Mouse (Mus musculus) hindbrain, embryonic 13.5 days (tissue): ENCODE results near the gene Cep162. TPM values are rescaled to one million over a fixed set of nuclear protein-coding genes. Genes with fewer than 3 reads are reported as not detected.

Source experiments
- ATAC-seq: fragments of 200-750 bp; cut with Nextera tagmentation; 2 replicates; pipeline ENCODE4 v1.8.0; 2017; ENCODE audit warnings: moderate TSS enrichment; ENCODE audit not compliant: low FRiP score
- H3K27ac ChIP-seq: fragments of 300-500 bp; sonication (generic); 2 replicates; pipeline ENCODE4 v1.5.1; 2015; ENCODE audit warnings: inconsistent platforms, mild to moderate bottlenecking, moderate library complexity
- H3K27me3 ChIP-seq: fragments of 300-500 bp; sonication (generic); 2 replicates; pipeline ENCODE4 v1.6.1; 2015; ENCODE audit warnings: mild to moderate bottlenecking, inconsistent platforms
- H3K36me3 ChIP-seq: fragments of 300-500 bp; sonication (generic); 2 replicates; pipeline ENCODE4 v1.6.1; 2015; ENCODE audit warnings: mild to moderate bottlenecking, inconsistent platforms
- H3K4me1 ChIP-seq: fragments of 300-500 bp; sonication (generic); replicated peaks from 2 replicates; pipeline ENCODE4 v1.6.1; 2015; ENCODE audit warnings: inconsistent platforms
- H3K4me2 ChIP-seq: fragments of 300-500 bp; sonication (generic); 2 replicates; pipeline ENCODE4 v1.6.1; 2015; ENCODE audit warnings: inconsistent platforms, mild to moderate bottlenecking, moderate library complexity
- H3K4me3 ChIP-seq: fragments of 300-500 bp; sonication (generic); 2 replicates; pipeline ENCODE4 v1.5.1; 2015; ENCODE audit warnings: mild to moderate bottlenecking, inconsistent platforms
- H3K9ac ChIP-seq: fragments of 300-500 bp; sonication (generic); 2 replicates; pipeline ENCODE4 v1.6.1; 2015; ENCODE audit warnings: mild to moderate bottlenecking, inconsistent platforms
- H3K9me3 ChIP-seq: fragments of 300-500 bp; sonication (generic); 2 replicates; pipeline ENCODE4 v1.6.1; 2016; ENCODE audit warnings: inconsistent platforms
- WGBS: fragments of 180-500 bp; shearing (Covaris S2); methylation state at CpG from one replicate; pipeline ENCODE4 v1.1.7; 2015; 5-methylcytosine and 5-hydroxymethylcytosine counted together
- polyA plus RNA-seq: library from polyadenylated mRNA; unstranded; fragments of >200 nt; fragmentation: Nextera tagmentation; extraction: Ambion mirVana; gene quantifications from 2 replicates; pipeline ENCODE4 v1.2.1, GENCODE M21; 2015

Gene Cep162
- polyA plus RNA-seq, 1 experiment from 2014 or later: 7.8 TPM

DNA sequence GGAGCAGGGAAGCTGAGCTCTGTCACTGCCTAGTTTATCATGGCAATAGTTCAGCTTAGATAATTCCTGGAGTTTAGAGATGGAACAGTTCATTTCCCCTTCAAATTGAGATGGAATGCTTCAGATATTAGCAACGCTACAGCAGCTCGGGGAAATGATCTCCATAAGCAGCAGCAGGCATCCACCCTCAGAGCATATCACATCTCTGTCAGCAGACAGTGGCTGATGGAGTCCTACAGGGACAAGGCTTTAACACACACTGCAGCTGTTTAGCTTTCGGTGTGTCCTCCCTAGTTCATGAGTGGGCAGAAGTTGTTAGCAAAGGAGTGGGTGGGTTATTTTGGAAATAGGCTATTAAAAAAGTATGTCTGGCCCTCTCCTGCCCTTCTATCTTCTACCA lies 58.1 kb downstream of the Cep162 start:
- no peak overlapping the region for H3K27ac ChIP-seq
- no peaks in the 10 kb centered on the region for H3K4me1 ChIP-seq
- no peaks in the 10 kb centered on the region for H3K9me3 ChIP-seq
- ATAC-seq: no peak; the same call in 1 of the 2 replicates
- H3K4me3 ChIP-seq: no peak overlapping the region
- peaks cover 56% of the 10 kb centered on the region for H3K36me3 ChIP-seq
- H3K9ac ChIP-seq: no peak overlapping the region
- WGBS: 87% methylated on average over 3 of the region's 3 CpGs
- H3K4me2 ChIP-seq: no peak overlapping the region
- no peaks in the 10 kb centered on the region for H3K27me3 ChIP-seq

DNA sequence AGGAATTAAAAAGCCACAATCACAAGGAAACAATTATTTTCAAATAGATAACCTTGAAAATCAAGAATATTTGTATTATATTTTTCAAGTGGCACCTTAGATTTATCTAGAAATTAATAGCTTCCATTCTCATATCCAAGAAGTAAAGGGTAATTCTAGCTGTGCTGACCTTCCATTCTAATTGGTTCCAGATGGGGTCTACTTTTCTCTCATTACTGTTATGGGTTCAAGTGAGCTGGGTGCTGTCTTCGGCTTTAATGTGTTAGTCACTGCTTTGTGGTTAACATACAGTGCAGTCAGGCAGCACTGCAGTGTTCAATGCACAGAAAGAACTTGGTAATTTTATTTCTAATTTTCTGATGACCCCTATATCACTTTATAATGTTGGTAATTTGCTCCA lies 61.6 kb downstream of the Cep162 start:
- ATAC-seq: no peak
- Histone ChIP-seq H3K9me3 (0 out of 2 replicates have a peak, but pooled peaks cover 3% of the 10 kb centered on the region), H3K36me3 (peaks cover 68% of the 10 kb centered on the region), H3K4me3 (no peak overlapping the region), H3K9ac (no peak overlapping the region), H3K27ac (no peak overlapping the region), H3K27me3 (no peaks in the 10 kb centered on the region), H3K4me2 (no peak overlapping the region), H3K4me1 (no peaks in the 10 kb centered on the region)
- 82% methylated on average over 1 of the region's 1 CpGs for WGBS

DNA sequence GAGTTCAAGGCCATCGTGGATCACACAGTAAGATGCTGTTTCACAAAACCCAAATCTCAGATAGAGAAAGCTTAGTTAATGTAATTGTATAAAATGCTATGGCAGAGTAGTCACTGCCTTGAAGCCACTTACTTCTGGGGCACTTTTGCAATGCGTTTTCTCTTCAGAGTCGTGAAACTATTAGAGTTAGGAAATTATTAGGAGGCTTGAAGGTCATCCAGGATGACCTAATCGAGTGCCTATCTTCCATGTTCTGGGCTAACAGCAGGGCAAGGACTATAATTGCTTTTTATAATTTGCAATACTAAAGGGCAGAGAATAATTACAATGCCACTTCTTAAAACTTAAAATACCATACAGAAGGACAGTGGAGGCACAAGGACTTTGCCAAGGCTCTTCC lies 68.0 kb downstream of the Cep162 start:
- ATAC-seq: no peak
- 92% methylated on average over 4 of the region's 4 CpGs for WGBS

DNA sequence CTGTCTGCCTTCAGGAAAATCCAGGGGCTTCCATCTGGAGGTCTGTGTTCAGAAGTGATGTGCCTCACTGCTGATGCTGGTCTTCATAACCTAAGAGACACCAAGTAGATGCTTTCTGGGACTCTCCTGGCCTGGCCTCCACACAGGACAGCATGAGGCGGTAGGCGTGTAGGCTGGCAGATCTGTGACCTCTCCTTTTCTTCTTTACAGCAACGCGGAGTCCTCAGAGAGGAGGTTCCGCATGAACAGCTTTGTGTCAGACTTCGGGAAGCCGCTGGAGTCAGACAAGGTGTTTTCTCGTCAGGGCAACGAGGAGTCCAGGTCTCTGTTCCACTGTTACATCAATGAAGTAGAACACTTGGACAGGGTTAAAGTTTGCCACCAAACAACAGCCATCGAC lies 73.1 kb downstream of the Cep162 start:
- Histone ChIP-seq H3K4me2 (no peak overlapping the region), H3K27ac (no peak overlapping the region)
- WGBS: 79% methylated on average over 10 of the region's 10 CpGs

More for the DNA sequence above, 68.0 kb downstream of the Cep162 start:
- Histone ChIP-seq H3K36me3 (peaks cover 30% of the 10 kb centered on the region), H3K9me3 (0 out of 2 replicates have a peak, but pooled peaks cover 3% of the 10 kb centered on the region), H3K4me2 (no peak overlapping the region), H3K9ac (no peak overlapping the region), H3K4me1 (no peaks in the 10 kb centered on the region), H3K4me3 (no peak overlapping the region), H3K27ac (no peak overlapping the region), H3K27me3 (no peaks in the 10 kb centered on the region)

DNA sequence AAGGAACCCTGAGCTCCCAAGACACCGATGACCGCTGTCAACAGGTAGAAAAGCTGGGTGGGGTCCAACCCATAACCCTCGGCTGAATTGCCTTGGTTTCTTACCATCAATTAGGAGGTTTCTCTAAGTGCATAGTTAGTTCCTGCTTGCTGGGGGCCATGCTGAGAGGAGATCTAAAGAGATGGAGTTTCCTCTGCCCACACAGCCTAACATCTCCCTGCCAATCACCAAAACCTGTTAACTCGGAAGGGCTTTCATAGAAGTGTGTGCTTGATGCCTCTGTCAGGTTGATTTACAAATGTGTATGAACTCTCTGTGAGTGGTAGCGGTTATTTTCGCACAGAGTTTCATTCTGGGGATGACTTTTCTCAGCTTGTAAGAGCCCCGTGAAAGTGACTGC lies 76.8 kb downstream of the Cep162 start:
- no peak overlapping the region for H3K27ac ChIP-seq
- H3K36me3 ChIP-seq: no peaks in the 10 kb centered on the region
- H3K27me3 ChIP-seq: no peaks in the 10 kb centered on the region
- no peaks in the 10 kb centered on the region for H3K9me3 ChIP-seq
- no peak for ATAC-seq
- 76% methylated on average over 7 of the region's 7 CpGs for WGBS
- H3K9ac ChIP-seq: no peak overlapping the region
- no peak overlapping the region for H3K4me2 ChIP-seq
- H3K4me1 ChIP-seq: no peaks in the 10 kb centered on the region
- no peak overlapping the region for H3K4me3 ChIP-seq

More for the DNA sequence above, 73.1 kb downstream of the Cep162 start:
- H3K4me1 ChIP-seq: no peaks in the 10 kb centered on the region
- H3K36me3 ChIP-seq: no peaks in the 10 kb centered on the region
- no peak overlapping the region for H3K4me3 ChIP-seq
- no peaks in the 10 kb centered on the region for H3K27me3 ChIP-seq
- no peak overlapping the region for H3K9ac ChIP-seq
- ATAC-seq: no peak
- H3K9me3 ChIP-seq: no peaks in the 10 kb centered on the region

DNA sequence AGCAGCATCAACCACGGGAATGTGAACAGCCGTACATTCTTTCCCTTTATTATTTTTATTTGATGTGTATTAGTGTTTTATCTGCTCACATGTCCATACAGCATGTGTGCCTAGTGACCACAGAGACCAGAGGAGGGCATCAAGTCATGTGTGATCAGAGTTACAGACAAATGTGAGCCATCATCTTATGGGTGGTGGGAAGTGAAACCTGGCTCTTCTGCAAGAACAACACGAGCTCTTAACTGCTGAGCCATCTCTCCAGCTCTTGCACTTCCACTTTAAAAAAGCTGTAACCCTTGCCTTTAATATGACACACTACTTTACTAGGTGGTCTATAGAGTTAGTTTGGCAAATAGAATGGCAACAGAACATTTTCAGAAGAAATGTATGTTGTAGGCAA lies 83.8 kb downstream of the Cep162 start:
- ATAC-seq: no peak
- H3K27ac ChIP-seq: no peak overlapping the region
- no peak overlapping the region for H3K4me3 ChIP-seq
- no peaks in the 10 kb centered on the region for H3K36me3 ChIP-seq
- no peak overlapping the region for H3K4me2 ChIP-seq
- 90% methylated on average over 3 of the region's 3 CpGs for WGBS
- no peaks in the 10 kb centered on the region for H3K9me3 ChIP-seq
- H3K9ac ChIP-seq: no peak overlapping the region
- no peaks in the 10 kb centered on the region for H3K4me1 ChIP-seq
- H3K27me3 ChIP-seq: no peaks in the 10 kb centered on the region

DNA sequence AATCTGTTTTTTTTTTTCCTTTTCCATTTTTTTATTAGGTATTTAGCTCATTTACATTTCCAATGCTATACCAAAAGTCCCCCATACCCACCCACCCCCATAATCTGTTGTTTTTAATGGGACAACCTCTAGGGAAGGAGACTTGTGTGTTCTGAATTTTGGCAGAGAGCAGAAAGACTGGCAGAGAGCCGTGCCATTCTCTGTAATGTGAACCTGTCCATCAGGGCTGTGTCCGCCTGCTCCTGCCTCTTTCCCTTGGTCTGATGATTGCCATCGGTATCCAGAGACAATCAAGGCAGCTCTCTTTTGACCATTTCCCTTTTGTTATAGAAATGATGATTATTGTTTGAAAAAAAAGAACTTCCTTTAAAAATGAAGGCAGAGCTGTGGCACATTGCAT lies 84.4 kb downstream of the Cep162 start:
- Histone ChIP-seq H3K27ac (no peak overlapping the region), H3K36me3 (no peaks in the 10 kb centered on the region), H3K4me3 (no peak overlapping the region), H3K4me2 (no peak overlapping the region), H3K27me3 (no peaks in the 10 kb centered on the region), H3K4me1 (no peaks in the 10 kb centered on the region), H3K9me3 (no peaks in the 10 kb centered on the region), H3K9ac (no peak overlapping the region)
- whole genome bisulfite sequencing: 76% methylated on average over 3 of the region's 3 CpGs
- no peak for ATAC-seq

DNA sequence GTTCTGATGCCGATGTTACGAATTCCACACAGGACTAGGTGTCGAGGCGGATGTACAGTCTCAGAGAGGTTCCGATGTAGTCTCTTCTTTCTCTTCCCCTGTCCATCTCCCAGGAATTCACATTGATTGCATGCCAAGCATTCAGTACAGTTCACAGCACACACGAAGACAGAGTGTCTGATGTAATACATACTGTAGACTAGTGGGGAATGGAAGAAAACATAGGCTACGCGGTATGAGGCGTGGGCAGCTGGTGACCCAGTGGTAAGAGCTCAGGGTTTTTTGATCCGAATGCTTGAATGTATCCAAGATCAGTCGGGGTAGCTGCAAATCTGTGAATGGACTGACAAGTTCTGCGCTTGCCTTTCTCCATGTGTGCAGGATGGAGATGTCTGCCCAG lies 86.2 kb downstream of the Cep162 start:
- no peak overlapping the region for H3K9ac ChIP-seq
- H3K27ac ChIP-seq: no peak overlapping the region
- H3K9me3 ChIP-seq: no peaks in the 10 kb centered on the region
- no peak overlapping the region for H3K4me2 ChIP-seq
- no peak for ATAC-seq
- no peak overlapping the region for H3K4me3 ChIP-seq
- no peaks in the 10 kb centered on the region for H3K27me3 ChIP-seq
- 88% methylated on average over 12 of the region's 12 CpGs for WGBS
- H3K36me3 ChIP-seq: no peaks in the 10 kb centered on the region
- no peaks in the 10 kb centered on the region for H3K4me1 ChIP-seq

DNA sequence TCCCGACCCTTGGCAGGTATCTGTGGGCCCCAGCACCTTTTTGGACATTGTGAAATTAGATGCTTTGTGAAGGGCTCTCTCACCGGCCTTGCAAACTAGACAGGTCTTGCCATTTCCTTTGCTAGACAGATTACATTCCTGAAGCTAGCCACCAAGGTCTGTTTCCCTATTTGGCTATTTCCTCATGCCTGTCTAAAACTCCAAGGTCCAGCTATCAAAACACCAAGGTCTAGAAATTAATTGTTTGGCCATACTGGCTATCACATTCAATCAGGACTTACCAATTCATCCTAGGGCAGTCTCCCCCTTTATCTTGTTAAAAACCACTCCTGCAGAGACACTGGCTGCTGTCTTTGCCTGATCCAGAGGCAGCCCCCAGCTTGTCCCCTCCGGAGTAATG lies 87.3 kb downstream of the Cep162 start:
- 59% methylated on average over 3 of the region's 3 CpGs for WGBS
- no peak overlapping the region for H3K4me2 ChIP-seq

DNA sequence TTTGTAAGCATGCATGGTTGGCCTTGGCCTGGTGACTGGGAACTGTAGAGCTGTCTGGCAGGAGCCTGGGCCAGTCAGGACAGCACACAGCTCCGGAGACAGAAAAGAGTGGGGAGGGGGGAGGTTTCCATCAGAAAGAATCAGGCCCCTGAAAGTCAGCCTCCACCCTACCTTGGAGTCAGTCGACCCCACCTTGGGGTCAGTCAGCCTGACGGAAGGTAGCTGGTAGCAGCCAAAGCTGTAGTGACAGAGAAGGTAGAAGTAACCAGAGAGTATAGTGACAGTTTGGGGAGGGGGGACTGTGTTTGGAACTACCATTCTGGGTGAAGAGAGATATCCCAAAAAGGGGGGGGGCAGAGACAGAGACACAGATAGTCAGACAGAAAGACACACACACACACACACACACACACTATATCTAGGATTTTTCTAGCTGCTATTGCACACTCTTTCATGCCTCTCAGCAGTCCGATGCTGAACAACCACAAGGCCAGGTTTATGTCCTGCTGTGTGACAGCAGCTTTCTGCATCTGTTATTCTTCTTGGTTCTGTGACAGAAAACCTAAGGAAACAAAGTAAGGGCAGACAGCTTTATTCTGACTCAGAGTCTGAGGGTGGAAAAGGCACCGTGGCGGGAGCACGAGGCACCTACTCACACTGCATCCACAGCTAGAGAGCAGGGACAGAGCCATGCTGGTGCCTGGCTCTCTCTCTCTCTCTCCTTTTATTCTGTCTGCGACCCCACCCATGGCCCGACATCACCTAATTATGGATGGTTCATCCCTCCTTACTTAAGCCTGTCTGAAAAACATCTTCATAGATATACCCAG lies 88.1 kb downstream of the Cep162 start:
- H3K36me3 ChIP-seq: no peaks in the 10 kb centered on the region
- ATAC-seq: no peak
- no peak overlapping the region for H3K4me2 ChIP-seq
- no peaks in the 10 kb centered on the region for H3K9me3 ChIP-seq
- no peaks in the 10 kb centered on the region for H3K27me3 ChIP-seq
- H3K4me1 ChIP-seq: no peaks in the 10 kb centered on the region
- 67% methylated on average over 9 of the region's 9 CpGs for WGBS
- H3K4me3 ChIP-seq: no peak overlapping the region
- H3K27ac ChIP-seq: no peak overlapping the region
- H3K9ac ChIP-seq: no peak overlapping the region

More for the DNA sequence above, 87.3 kb downstream of the Cep162 start:
- no peaks in the 10 kb centered on the region for H3K4me1 ChIP-seq
- no peaks in the 10 kb centered on the region for H3K27me3 ChIP-seq
- H3K36me3 ChIP-seq: no peaks in the 10 kb centered on the region
- H3K9me3 ChIP-seq: no peaks in the 10 kb centered on the region
- ATAC-seq: no peak
- no peak overlapping the region for H3K27ac ChIP-seq
- H3K4me3 ChIP-seq: no peak overlapping the region
- no peak overlapping the region for H3K9ac ChIP-seq

DNA sequence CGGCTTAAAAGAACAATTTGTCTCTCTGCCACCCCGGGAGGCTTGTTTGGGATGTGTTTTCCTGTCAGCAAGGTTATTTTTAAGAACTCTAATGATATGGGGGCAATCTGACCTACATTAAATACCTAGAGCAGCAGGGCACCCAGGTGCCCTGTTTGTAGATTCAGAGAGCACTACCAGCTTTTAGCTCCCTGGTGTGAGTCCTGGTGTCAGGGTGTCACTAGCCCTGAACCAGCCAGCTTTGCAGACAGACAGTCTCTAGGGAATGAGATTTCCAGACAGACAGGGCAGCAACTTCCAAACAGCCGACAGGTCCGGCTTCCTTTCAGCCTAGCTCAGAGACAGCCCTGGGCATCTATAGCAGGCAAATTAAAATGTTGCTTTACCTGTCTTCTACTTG lies 92.8 kb downstream of the Cep162 start:
- no peak for ATAC-seq
- Histone ChIP-seq H3K27ac (no peak overlapping the region), H3K9me3 (no peaks in the 10 kb centered on the region), H3K4me2 (no peak overlapping the region), H3K4me3 (no peak overlapping the region), H3K27me3 (no peaks in the 10 kb centered on the region), H3K36me3 (no peaks in the 10 kb centered on the region), H3K4me1 (no peaks in the 10 kb centered on the region), H3K9ac (no peak overlapping the region)
- WGBS: 93% methylated on average over 4 of the region's 4 CpGs

DNA sequence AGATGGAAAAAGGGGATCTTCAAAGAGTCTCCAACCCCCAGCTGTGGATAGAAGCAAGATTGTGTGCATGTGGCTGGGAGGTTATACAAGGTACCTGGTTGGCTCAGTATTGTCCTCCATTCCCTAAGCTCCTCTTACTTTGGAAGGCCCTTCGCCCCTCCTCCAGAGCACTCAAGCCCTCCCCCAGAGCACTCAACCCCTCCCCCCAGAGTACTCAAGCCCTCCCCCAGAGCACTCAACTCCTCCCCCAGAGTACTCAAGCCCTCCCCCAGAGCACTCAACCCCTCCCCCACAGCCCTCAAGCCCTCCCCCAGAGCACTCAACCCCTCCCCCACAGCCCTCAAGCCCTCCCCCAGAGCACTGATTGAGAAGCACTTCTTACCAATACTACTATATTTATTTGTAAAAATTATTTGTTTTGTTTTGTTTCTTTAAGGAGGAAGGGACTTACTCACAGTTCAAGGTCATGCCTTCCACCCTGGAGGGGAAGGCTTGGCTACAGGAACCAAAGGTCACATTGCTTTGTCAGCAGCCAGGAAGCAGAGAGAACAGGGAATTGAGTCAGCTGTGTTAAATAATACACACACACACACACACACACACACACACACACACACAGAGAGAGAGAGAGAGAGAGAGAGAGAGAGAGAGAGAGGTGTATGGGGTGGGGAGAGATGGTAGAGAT lies 102.6 kb downstream of the Cep162 start:
- Histone ChIP-seq H3K27ac (no peak overlapping the region), H3K4me1 (no peaks in the 10 kb centered on the region), H3K4me3 (no peak overlapping the region), H3K4me2 (no peak overlapping the region), H3K27me3 (no peaks in the 10 kb centered on the region), H3K36me3 (no peaks in the 10 kb centered on the region), H3K9ac (no peak overlapping the region), H3K9me3 (no peaks in the 10 kb centered on the region)
- 100% methylated on average over 1 of the region's 1 CpGs for WGBS
- ATAC-seq: no peak

DNA sequence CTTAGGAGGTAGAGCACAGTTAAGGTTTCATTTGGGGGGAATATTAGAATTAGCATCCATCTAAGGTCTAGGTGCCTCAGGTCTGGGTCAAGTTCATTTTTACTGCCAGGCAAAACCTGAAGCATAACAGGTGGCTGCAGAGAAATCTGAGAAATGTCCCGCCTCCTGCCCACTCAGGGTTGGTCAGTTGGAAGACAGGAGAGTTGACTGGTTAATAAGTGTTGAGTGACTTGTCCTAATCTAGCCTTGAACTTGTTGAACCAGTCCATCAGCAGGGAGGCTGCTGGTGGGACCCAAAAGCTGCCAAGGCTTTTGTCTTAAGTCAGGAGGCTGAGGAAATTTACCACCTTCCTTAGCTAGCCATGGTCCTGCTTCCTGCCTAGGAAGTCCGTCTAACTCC lies 107.4 kb downstream of the Cep162 start:
- Histone ChIP-seq H3K27ac (no peak overlapping the region), H3K36me3 (no peaks in the 10 kb centered on the region), H3K9ac (no peak overlapping the region), H3K9me3 (no peaks in the 10 kb centered on the region), H3K4me3 (no peak overlapping the region), H3K27me3 (peaks cover 40% of the 10 kb centered on the region), H3K4me1 (peaks cover 16% of the 10 kb centered on the region), H3K4me2 (no peak overlapping the region)
- WGBS: 87% methylated on average over 2 of the region's 2 CpGs
- ATAC-seq: no peak
